Mouse (Mus musculus) heart, embryonic 10.5 days (tissue): ENCODE data around the gene Surf4. TPM values are rescaled to one million over a fixed set of nuclear protein-coding genes. Genes with fewer than 3 reads are reported as not detected.
"Not testable (repeated sequence)": the region's sequence is repeated elsewhere in the genome, so short reads cannot be mapped to it uniquely, and the experiment has no call there.

ENCODE experiments used
- DNase-seq: peaks from one replicate; pipeline ENCODE4 v3.0.0-alpha.2; 2017; ENCODE audit warnings: low spot score
- H3K27ac ChIP-seq: fragments of 300-500 bp; sonication (generic); 2 replicates; pipeline ENCODE4 v1.5.1; 2016; ENCODE audit warnings: mild to moderate bottlenecking
- H3K27me3 ChIP-seq: fragments of 300-500 bp; sonication (generic); 2 replicates; pipeline ENCODE4 v1.6.1; 2016; ENCODE audit warnings: mild to moderate bottlenecking; ENCODE audit not compliant: poor library complexity, insufficient read depth, severe bottlenecking
- H3K36me3 ChIP-seq: fragments of 300-500 bp; sonication (generic); 2 replicates; pipeline ENCODE4 v1.6.1; 2016; ENCODE audit warnings: mild to moderate bottlenecking, moderate library complexity
- H3K4me1 ChIP-seq: fragments of 300-500 bp; sonication (generic); 2 replicates; pipeline ENCODE4 v1.6.1; 2016; ENCODE audit warnings: mild to moderate bottlenecking
- H3K4me3 ChIP-seq: fragments of 300-500 bp; sonication (generic); 2 replicates; pipeline ENCODE4 v1.5.1; 2016; ENCODE audit warnings: mild to moderate bottlenecking, moderate library complexity
- H3K9me3 ChIP-seq: fragments of 300-500 bp; sonication (generic); 2 replicates; pipeline ENCODE4 v1.6.1; 2016; ENCODE audit warnings: mild to moderate bottlenecking, moderate library complexity
- WGBS: fragments of 180-500 bp; shearing (Covaris S2); methylation state at CpG from one replicate; pipeline ENCODE4 v1.1.7; 2016; 5-methylcytosine and 5-hydroxymethylcytosine counted together
- polyA plus RNA-seq: library from polyadenylated mRNA; unstranded; fragments of >200 nt; fragmentation: Nextera tagmentation; extraction: Ambion mirVana; gene quantifications from 2 replicates; pipeline ENCODE4 v1.2.1, GENCODE M21; 2016

Surf4 gene
- polyA plus RNA-seq, 1 experiment from 2014 or later, result 242 TPM

DNA sequence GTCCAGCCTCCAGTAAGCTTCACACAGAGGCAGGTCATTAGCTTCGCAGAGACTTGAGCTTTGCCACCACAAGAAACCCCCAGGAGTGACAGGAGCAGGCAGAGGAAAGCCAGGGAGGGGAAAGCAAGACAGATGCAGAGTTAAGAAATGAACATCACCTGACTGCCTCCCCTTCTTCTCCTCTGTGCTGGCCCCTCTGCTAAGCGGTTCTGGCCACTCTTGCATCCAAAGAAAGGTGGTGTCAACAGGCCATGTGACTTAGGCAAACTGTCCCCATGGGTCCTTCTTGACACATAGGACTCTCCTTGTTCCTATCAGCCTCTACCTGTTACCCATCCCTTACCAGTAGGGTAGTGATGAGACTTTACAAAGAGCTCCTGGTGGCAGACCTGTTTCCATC, 27.8 kb downstream of the Surf4 start:
- Histone ChIP-seq H3K27me3 (no peaks in the 10 kb centered on the region), H3K36me3 (peaks cover 38% of the 10 kb centered on the region), H3K4me3 (no peak overlapping the region), H3K9me3 (no peaks in the 10 kb centered on the region), H3K27ac (no peak overlapping the region), H3K4me1 (peaks cover 38% of the 10 kb centered on the region)
- WGBS, result 83% methylated on average over 2 of the region's 2 CpGs
- no peak for DNase-seq

DNA sequence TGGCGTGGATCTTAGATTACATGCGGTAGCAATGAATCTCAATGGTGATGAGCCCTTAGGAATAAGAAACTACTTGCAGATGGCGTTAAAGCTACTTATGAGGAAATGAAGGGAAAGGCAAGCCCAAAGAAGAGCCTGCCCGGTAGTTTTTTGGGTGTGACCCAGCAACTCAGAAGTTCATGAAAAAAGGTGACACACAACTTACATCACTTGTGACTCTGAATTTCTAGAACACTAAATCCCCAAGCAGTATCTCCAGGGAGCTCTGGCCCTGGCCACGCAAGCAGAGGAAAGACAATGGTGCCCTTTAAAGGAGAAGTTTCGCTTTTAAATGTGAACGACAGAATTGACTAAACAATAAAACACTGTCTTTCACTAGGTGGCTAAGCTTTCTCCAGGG, 30.4 kb downstream of the Surf4 start:
- 17% methylated on average over 7 of the region's 7 CpGs for WGBS
- DNase-seq, result no peak
- peaks cover 52% of the 10 kb centered on the region for H3K36me3 ChIP-seq

DNA sequence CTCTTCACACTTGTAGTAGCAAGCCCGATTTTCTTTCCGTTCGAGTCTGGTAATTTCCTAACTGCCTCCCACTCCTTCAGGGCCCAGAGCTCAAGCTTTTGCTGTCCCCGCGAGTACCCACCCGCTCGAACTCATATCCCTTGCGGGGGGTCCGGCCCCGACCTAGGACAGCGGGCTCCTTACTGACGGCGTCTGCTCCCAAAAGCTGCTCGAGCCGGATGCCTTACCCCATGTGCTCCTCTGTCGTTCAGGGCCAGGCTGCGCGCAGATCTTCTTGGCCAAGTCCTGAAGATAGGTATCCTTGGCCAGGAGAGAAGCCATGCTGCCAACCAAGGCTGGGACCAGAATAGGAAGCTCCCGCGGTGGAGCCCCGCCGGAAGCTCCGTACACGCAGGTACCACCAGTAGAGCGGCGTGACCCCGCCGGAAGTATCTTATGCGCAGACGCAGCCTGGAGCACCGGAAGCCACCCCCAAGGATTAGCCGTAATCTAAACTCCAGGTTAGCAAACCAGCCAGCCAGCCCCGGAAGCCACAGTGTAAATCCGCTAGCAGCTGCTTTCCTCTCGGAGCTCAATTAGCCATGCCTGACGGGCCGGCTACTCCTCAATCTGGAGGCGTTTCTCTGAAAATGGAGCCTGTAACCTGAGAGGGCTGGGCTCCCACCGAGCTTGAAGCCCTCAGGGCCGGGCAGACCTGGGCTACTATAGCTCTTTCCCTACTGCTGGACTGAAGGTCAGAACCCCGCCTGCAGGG, 31.1 kb downstream of the Surf4 start, which contains the start of gene Surf6:
Gene Surf6, minus strand, starts transcription at position 413 of the 754 bp plus-strand sequence.
- peaks cover 22% of the 10 kb centered on the region for H3K4me1 ChIP-seq
- WGBS, result under 1% methylated on average over 41 of the region's 41 CpGs
- peak within 1 kb of the TSS; percentile 90 for H3K4me3 ChIP-seq
- peaks cover 52% of the 10 kb centered on the region for H3K36me3 ChIP-seq
- no peaks in the 10 kb centered on the region for H3K9me3 ChIP-seq
- no peaks in the 10 kb centered on the region for H3K27me3 ChIP-seq
- peak within 1 kb of the TSS; percentile 89 for H3K27ac ChIP-seq
- DNase-seq, result peak; percentile 99

More for the DNA sequence above, 30.4 kb downstream of the Surf4 start:
- H3K9me3 ChIP-seq, result no peaks in the 10 kb centered on the region
- H3K27me3 ChIP-seq, result no peaks in the 10 kb centered on the region
- H3K4me1 ChIP-seq, result peaks cover 29% of the 10 kb centered on the region
- H3K4me3 ChIP-seq, result peak overlapping the region; percentile 90
- peak overlapping the region; percentile 89 for H3K27ac ChIP-seq

DNA sequence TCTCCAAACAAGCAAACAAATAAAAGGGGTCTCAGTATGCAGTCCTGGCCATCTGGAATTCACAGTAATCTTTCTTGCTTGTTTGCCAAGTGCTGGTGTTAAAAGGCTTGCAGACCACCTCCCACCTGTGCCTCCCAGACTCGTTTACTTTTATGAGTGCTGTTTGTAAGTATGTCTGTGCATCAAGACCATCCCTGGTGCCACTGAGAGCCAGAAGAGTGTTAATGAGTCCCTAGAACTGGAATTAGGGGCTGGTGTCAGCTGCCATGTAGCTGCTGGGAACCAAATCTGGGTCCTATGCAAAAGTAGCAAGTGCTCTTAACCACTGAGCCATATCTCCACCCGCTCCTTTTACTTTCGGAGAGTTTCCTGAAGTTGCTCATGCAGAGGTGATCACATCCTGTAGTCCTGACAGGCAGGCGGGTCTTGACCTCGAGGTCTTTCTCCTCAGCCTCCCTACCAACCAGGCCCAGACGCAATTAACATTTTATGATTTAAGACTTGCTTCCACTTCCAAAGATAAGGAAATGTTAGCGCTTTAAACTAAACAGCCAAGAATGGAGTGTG, 31.8 kb downstream of the Surf4 start:
- no peaks in the 10 kb centered on the region for H3K27me3 ChIP-seq
- peak overlapping the region; percentile 89 for H3K27ac ChIP-seq
- DNase-seq, result no peak
- WGBS, result 6% methylated on average over 7 of the region's 7 CpGs
- H3K36me3 ChIP-seq, result peaks cover 52% of the 10 kb centered on the region
- H3K9me3 ChIP-seq, result no peaks in the 10 kb centered on the region
- peak overlapping the region; percentile 90 for H3K4me3 ChIP-seq
- peaks cover 18% of the 10 kb centered on the region for H3K4me1 ChIP-seq

DNA sequence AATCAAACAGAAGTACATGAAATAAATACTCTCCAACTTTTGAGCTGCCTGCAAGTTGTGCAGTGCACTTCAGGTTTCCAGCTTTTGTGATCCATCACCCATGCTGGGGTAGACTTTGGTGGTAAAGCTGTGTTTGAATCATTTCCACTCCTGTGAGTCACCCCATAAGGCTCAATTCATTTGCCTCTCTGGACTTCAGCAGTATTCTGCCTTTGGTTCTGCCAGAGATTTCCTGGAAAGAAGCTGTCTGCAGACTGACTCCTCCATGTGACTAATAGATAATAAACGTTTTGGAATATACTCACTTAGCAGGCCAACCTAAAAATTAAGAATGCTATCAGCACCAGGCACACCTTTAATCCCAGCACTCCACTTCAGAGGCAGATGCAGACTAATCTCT, 33.0 kb downstream of the Surf4 start:
- no peak overlapping the region for H3K27ac ChIP-seq
- no peaks in the 10 kb centered on the region for H3K27me3 ChIP-seq
- WGBS, result 84% methylated on average over 1 of the region's 1 CpGs
- peaks cover 52% of the 10 kb centered on the region for H3K36me3 ChIP-seq
- H3K4me3 ChIP-seq, result no peak overlapping the region
- peaks cover 18% of the 10 kb centered on the region for H3K4me1 ChIP-seq
- peak; percentile 51 for DNase-seq
- no peaks in the 10 kb centered on the region for H3K9me3 ChIP-seq

DNA sequence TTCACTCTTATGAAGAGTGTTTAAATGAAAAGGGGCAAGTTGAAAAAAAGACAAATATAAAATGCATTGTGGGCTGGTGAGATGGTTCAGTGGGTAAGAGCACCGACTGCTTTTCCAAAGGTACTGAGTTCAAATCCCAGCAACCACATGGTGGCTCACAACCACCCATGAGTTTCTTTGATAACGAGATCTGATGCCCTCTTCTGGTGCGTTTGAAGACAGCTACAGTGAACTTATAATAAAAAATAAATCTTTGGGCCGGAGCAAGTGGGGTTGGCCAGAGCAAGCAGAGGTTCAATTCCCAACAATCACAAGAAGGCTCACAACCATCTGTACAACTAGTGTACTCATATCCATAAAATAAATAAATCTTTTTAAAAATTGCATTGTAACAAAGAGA, 37.8 kb downstream of the Surf4 start:
- Histone ChIP-seq H3K9me3 (no peaks in the 10 kb centered on the region), H3K36me3 (peaks cover 87% of the 10 kb centered on the region), H3K4me3 (no peak overlapping the region), H3K27ac (no peak overlapping the region), H3K4me1 (no peaks in the 10 kb centered on the region), H3K27me3 (no peaks in the 10 kb centered on the region)
- peak; percentile 25 for DNase-seq
- WGBS, result 90% methylated on average over 4 of the region's 4 CpGs

DNA sequence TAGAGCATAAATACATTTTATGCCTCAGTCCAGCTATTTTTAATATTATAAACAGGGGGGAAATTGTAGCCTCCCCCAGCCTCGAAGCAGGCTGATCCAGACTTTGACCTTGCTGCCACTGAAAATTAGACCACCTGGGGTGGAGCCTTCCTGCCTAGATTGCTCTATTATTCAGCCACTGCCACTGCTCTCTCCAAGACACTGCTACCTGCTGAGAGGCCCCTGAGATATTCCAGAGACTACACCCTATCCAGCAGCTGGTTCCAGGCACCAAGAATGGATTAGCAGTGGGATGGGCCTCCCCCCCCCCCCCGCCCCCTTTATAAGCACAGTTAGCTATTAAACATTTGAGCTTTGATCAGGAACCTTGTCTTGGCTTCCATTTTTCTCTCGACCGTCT, 47.6 kb downstream of the Surf4 start:
- not testable (repeated sequence) for DNase-seq, H3K27ac ChIP-seq, H3K27me3 ChIP-seq, H3K4me1 ChIP-seq, H3K9me3 ChIP-seq, H3K4me3 ChIP-seq
- 88% methylated on average over 4 of the region's 4 CpGs for WGBS
- H3K36me3 ChIP-seq, result peaks cover 44% of the 10 kb centered on the region

DNA sequence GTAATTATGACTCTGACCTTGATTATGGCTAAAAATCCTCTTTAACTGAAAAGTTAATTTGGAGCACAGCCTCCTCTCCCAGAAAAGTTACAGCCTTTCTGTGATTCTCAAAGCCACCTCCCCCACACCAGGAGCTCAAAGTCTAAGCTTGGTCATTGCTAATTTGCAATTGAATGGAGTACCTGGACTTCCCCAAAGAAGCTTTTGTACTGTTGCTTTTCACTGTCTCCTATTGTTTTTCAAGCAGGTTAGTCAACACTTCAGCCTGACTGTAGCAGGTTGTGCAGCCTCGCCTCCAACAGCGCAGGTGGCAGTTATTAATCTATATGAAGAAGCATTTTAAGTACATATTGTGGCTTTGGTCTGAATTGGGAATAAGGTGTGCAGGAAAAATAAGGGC, 48.2 kb downstream of the Surf4 start:
- WGBS, result 88% methylated on average over 2 of the region's 2 CpGs

DNA sequence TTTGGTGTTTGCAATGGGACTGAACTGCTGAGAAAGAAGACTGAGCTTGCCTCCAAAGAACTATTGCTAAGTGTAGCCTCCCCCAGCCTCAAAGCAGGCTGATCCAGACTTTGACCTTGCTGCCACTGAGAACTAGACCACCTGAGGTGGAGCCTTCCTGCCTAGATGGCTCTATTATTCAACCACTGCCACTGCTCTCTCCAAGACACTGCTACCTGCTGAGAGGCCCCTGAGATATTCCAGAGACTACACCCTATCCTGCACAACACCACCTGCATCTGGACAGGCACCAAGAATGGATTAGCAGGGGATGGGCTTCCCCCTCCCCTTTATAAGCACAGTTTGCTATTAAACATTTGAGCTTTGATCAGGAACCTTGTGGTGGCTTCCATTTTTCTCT, 55.2 kb downstream of the Surf4 start:
- no peak for DNase-seq
- Histone ChIP-seq H3K27ac (no peak overlapping the region), H3K4me1 (no peaks in the 10 kb centered on the region), H3K4me3 (no peak overlapping the region), H3K9me3 (0 out of 2 replicates have a peak, but pooled peaks cover 3% of the 10 kb centered on the region), H3K36me3 (no peaks in the 10 kb centered on the region), H3K27me3 (no peaks in the 10 kb centered on the region)

More for the DNA sequence above, 48.2 kb downstream of the Surf4 start:
- not testable (repeated sequence) for H3K9me3 ChIP-seq, H3K4me3 ChIP-seq, H3K27me3 ChIP-seq, H3K27ac ChIP-seq, DNase-seq, H3K4me1 ChIP-seq
- H3K36me3 ChIP-seq, result peaks cover 38% of the 10 kb centered on the region

DNA sequence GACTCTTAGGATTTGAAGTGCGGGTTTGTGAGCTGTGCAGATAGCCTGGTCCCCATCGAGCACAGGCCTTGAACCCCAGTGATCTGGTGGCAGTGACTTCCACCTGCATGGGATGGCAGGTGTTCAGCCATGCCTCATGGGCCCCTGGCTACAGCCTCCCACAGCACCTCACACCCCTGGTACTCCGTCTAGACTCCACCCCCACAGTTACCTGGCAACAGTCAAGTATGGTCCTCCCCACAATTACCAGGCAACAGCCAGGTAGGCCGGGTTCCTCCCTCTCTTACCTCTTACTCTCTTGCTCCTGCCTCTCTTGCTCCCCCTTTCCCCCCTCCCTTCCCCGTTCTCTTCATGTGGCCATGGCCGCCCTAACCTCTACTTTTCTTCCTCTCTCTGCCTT, 63.1 kb downstream of the Surf4 start:
- peaks cover 15% of the 10 kb centered on the region; the same call in 1 of the 2 replicates for H3K27me3 ChIP-seq
- 51% methylated on average over 6 of the region's 6 CpGs for WGBS

More for the DNA sequence above, 63.1 kb downstream of the Surf4 start:
- Histone ChIP-seq H3K4me3 (no peak overlapping the region), H3K4me1 (no peaks in the 10 kb centered on the region), H3K9me3 (no peaks in the 10 kb centered on the region), H3K36me3 (no peaks in the 10 kb centered on the region), H3K27ac (no peak overlapping the region)
- DNase-seq, result no peak

Other genes starting within 250 kb of the Surf4 start
- gene Abo, start 68.9 kb downstream of the Surf4 start, polyA plus RNA-seq, result not detected in 2 replicates
- gene Surf6, start 31.0 kb downstream of the Surf4 start, polyA plus RNA-seq, result 18.7 and 24.2 TPM in 2 replicates
- gene Med22, start 23.3 kb downstream of the Surf4 start, polyA plus RNA-seq, result 40.7 and 55.0 TPM in 2 replicates
- gene Rpl7a, start 23.2 kb downstream of the Surf4 start, polyA plus RNA-seq, result 425 and 513 TPM in 2 replicates
- 39.9 and 45.7 TPM in 2 replicates for gene Surf2, start 17.6 kb downstream of the Surf4 start, polyA plus RNA-seq
- gene Surf1, start 17.4 kb downstream of the Surf4 start, polyA plus RNA-seq, result 40.9 and 45.6 TPM in 2 replicates
- gene Stkld1, start 119 bp upstream of the Surf4 start, polyA plus RNA-seq, result 0.15 and 0.36 TPM in 2 replicates
- 34.5 and 46.9 TPM in 2 replicates for gene Rexo4, start 30.5 kb upstream of the Surf4 start, polyA plus RNA-seq
- gene Adamts13, start 39.5 kb upstream of the Surf4 start, polyA plus RNA-seq, result 0.04 TPM in 1 of 2 replicates, not detected in the other
- 48.3 and 54.5 TPM in 2 replicates for gene Cacfd1, start 76.0 kb upstream of the Surf4 start, polyA plus RNA-seq
- 0.34 and 0.49 TPM in 2 replicates for gene Slc2a6, start 94.1 kb upstream of the Surf4 start, polyA plus RNA-seq
- 0.09 TPM in 1 of 2 replicates, not detected in the other for gene Mymk, start 138.3 kb upstream of the Surf4 start, polyA plus RNA-seq
- gene Adamtsl2, start 145.5 kb upstream of the Surf4 start, polyA plus RNA-seq, result 9.7 and 13.5 TPM in 2 replicates
- gene Fam163b, start 208.6 kb upstream of the Surf4 start, polyA plus RNA-seq, result 0.25 and 0.39 TPM in 2 replicates
- gene Dbh, start 231.3 kb upstream of the Surf4 start, polyA plus RNA-seq, result 0.21 and 0.69 TPM in 2 replicates